Mouse (Mus musculus) cerebellum, adult 11-12 months (tissue): ENCODE measurements at regions not wholly inside any gene's neighbourhood (a gene's known extent, or its start where the extent isn't known, plus 50 kb on each side); places are given as distances from the start of the nearest gene placed in this dataset.

Experiments
- DNase-seq: peaks from one replicate; pipeline ENCODE4 v3.0.0; 2022

- DNase-seq, result no peak
Observed at GRCm38 (mm10) chr9:14106371-14106770, 168.5 kb upstream of the Sesn3 start.

GRCm38 (mm10) chr9:14108798-14109197, 166.1 kb upstream of the Sesn3 start:
- DNase-seq, result no peak

GRCm38 (mm10) chr9:14109492-14109891, 165.4 kb upstream of the Sesn3 start:
- no peak for DNase-seq

- no peak for DNase-seq
Observed at GRCm38 (mm10) chr9:14111713-14112112, 163.2 kb upstream of the Sesn3 start.

GRCm38 (mm10) chr9:14115521-14115920, 159.3 kb upstream of the Sesn3 start:
- DNase-seq, result no peak

- DNase-seq, result no peak
Observed at GRCm38 (mm10) chr9:14116097-14116840, 158.6 kb upstream of the Sesn3 start.

GRCm38 (mm10) chr9:14133372-14133771, 141.5 kb upstream of the Sesn3 start:
- no peak for DNase-seq

GRCm38 (mm10) chr9:14134894-14135450, 139.9 kb upstream of the Sesn3 start:
- DNase-seq, result no peak

- no peak for DNase-seq
Observed at GRCm38 (mm10) chr9:14141321-14141720, 133.5 kb upstream of the Sesn3 start.

- no peak for DNase-seq
Observed at GRCm38 (mm10) chr9:14143988-14144387, 130.9 kb upstream of the Sesn3 start.

- DNase-seq, result no peak
Observed at GRCm38 (mm10) chr9:14147088-14147487, 127.8 kb upstream of the Sesn3 start.

- no peak for DNase-seq
Observed at GRCm38 (mm10) chr9:14147731-14148130, 127.1 kb upstream of the Sesn3 start.

- DNase-seq, result no peak
Observed at GRCm38 (mm10) chr9:14150288-14150687, 124.6 kb upstream of the Sesn3 start.

- DNase-seq, result no peak
Observed at GRCm38 (mm10) chr9:14156967-14157366, 117.9 kb upstream of the Sesn3 start.

- DNase-seq, result no peak
Observed at GRCm38 (mm10) chr9:14158096-14158837, 116.6 kb upstream of the Sesn3 start.

GRCm38 (mm10) chr9:14160207-14160606, 114.7 kb upstream of the Sesn3 start:
- no peak for DNase-seq

- no peak for DNase-seq
Observed at GRCm38 (mm10) chr9:14171589-14172240, 103.2 kb upstream of the Sesn3 start.

GRCm38 (mm10) chr9:14173631-14174323, 101.1 kb upstream of the Sesn3 start:
- DNase-seq, result peak; percentile 28

GRCm38 (mm10) chr9:14174324-14175040, 100.4 kb upstream of the Sesn3 start:
- no peak for DNase-seq

GRCm38 (mm10) chr9:14175041-14175881, 99.6 kb upstream of the Sesn3 start:
- DNase-seq, result peak; percentile 5

- DNase-seq, result no peak
Observed at GRCm38 (mm10) chr9:14179777-14180176, 95.1 kb upstream of the Sesn3 start.
